Mouse (Mus musculus): ENCODE results near the gene Mterf4. TPM values are rescaled to one million over a fixed set of nuclear protein-coding genes. Genes with fewer than 3 reads are reported as not detected.

Gene Mterf4
- total and polyA plus RNA-seq, 3 experiments = 33.9 to 34.6 TPM; not detected in 1

DNA sequence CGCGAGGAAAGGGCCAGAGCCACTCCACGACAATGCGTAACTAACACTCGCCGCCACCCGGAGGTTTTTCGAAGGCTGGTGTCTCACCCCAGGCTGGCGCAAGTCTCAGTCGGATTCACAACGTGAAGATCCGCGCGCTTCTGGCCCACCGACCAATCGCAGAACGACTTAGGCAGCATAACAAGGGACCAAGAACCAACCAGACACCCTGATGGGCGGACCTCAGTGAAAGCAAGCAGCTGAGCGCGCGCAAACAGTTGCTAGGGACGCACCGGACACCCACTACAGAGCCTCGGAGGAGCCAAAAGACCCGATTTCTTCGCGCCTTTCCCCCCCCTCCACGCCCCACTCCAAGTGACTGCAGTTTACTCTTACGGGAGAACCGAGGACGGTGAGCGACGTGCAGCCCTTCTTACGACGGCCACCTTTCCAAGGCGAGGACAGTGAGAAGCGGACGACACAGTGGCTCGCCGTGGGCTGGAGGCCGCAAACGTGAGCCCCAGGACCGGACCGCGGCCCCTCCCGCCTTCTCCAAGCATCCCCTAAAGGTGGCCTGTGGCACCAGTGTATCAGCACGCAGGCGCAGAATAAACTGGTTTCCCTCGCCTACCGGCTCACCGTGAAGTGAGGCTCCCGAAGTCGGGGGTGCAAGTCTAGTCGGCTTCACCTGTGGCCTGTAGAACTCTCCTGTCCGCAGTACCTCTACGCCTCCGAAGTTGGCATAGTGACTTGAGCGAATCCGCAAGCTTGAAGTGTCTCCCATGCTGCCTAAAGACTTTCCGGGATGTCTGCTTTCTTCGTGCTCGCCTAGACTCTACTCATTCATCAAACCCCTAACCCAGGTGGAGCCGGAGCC, 37.2 kb upstream of the Mterf4 start, which contains the start of the genes Ppp1r7 and Pask:
Gene Ppp1r7 (plus strand): TSS at position 207 of the 856 bp plus-strand sequence.
Gene Pask (minus strand): TSS at position 835 of the 856 bp plus-strand sequence.
- H3K9ac ChIP-seq (ENCODE audit: control insufficient read depth, low read depth, low read length, poor library complexity, severe bottlenecking) = peak within 1 kb of the TSS; percentile 89
- peaks cover 6 to 14% of the 10 kb centered on the region in 2 experiments; a peak in 3 of 4 replicates for H3K4me1 ChIP-seq (ENCODE audit: control insufficient read depth in 1 of 2, insufficient read depth in 2 of 2, low read length in 2 of 2)
- peak; percentile 100 for DNase-seq (ENCODE audit: low read depth, low spot score)
- peak within 1 kb of the TSS; percentile 74 to 84 for H3K4me3 ChIP-seq (ENCODE audit: control insufficient read depth in 1 of 2, insufficient read depth in 1 of 2, low read depth in 2 of 2, low read length in 2 of 2)
- H3K27ac ChIP-seq (ENCODE audit: control insufficient read depth, low read depth, low read length) = peak within 1 kb of the TSS; percentile 72
- TF ChIP-seq CHD2 (IDR thresholded peaks at IDR 0.05; ENCODE audit: low read length) (no peak), MYB (IDR thresholded peaks at IDR 0.05; ENCODE audit: low read depth, low read length) (no peak), HCFC1 (IDR thresholded peaks at IDR 0.05; ENCODE audit: low read depth, low read length) (peak; percentile 92), MYC (IDR thresholded peaks at IDR 0.05; ENCODE audit: low read depth, low read length) (0 out of 2 replicates have a peak, but pooled peaks have one; percentile 20), NRF1 (IDR thresholded peaks at IDR 0.05; ENCODE audit: insufficient read depth, low read depth, low read length, poor library complexity, severe bottlenecking) (peak; percentile 65), TBP (IDR thresholded peaks at IDR 0.05; ENCODE audit: low read depth, low read length) (peak; percentile 66), MXI1 (IDR thresholded peaks at IDR 0.05; ENCODE audit: low read depth, low read length) (peak; percentile 97), KAT2A (conservative IDR thresholded peaks at IDR 0.05; ENCODE audit: low read depth, low read length) (peak; percentile 56; the same call in 1 of the 2 replicates), TCF12 (IDR thresholded peaks at IDR 0.05; ENCODE audit: low read depth, low read length) (peak; percentile 25; the same call in 1 of the 2 replicates), MAX (IDR thresholded peaks at IDR 0.05; ENCODE audit: low read length) (peak; percentile 70), SIN3A (IDR thresholded peaks at IDR 0.05; ENCODE audit: low read length) (peak; percentile 100), NELFE (IDR thresholded peaks at IDR 0.05; ENCODE audit: low read depth, low read length) (peak; percentile 60; the same call in 1 of the 2 replicates), POLR2A (IDR thresholded peaks at IDR 0.05; ENCODE audit: control insufficient read depth in 1 of 2, insufficient read depth in 1 of 2, low read depth in 1 of 2, low read length in 2 of 2, poor library complexity in 1 of 2) (peak; percentile 47 to 59; a peak in 2 of 4 replicates), EP300 (IDR thresholded peaks at IDR 0.05; ENCODE audit: low read depth in 1 of 2, low read length in 2 of 2) (no peak), CTCF (IDR thresholded peaks at IDR 0.05 in 2 of 3, conservative IDR thresholded peaks at IDR 0.05 in 1 of 3; ENCODE audit: control insufficient read depth in 1 of 3, insufficient read depth in 1 of 3, low read depth in 2 of 3, low read length in 3 of 3, poor library complexity in 1 of 3, severe bottlenecking in 1 of 3) (no peak), ETS1 (IDR thresholded peaks at IDR 0.05; ENCODE audit: low read depth, low read length) (peak; percentile 55; the same call in 1 of the 2 replicates), ZMIZ1 (IDR thresholded peaks at IDR 0.05; ENCODE audit: low read depth, low read length) (0 out of 2 replicates have a peak, but pooled peaks have one; percentile 44), ELF1 (IDR thresholded peaks at IDR 0.05; ENCODE audit: low read depth, low read length) (peak; percentile 61; the same call in 1 of the 2 replicates), MAZ (IDR thresholded peaks at IDR 0.05; ENCODE audit: low read depth, low read length) (peak; percentile 90), UBTF (IDR thresholded peaks at IDR 0.05; ENCODE audit: borderline replicate concordance, insufficient read depth, low read depth, low read length) (no peak), E2F4 (IDR thresholded peaks at IDR 0.05; ENCODE audit: borderline replicate concordance, low read depth, low read length) (peak; percentile 99)
- peaks cover 7 to 22% of the 10 kb centered on the region in 2 experiments for H3K36me3 ChIP-seq (ENCODE audit: control insufficient read depth in 1 of 2, insufficient read depth in 2 of 2, low read length in 2 of 2)
- H3K79me2 ChIP-seq (ENCODE audit: control insufficient read depth, insufficient read depth, low read length, poor library complexity) = peaks cover 35% of the 10 kb centered on the region
- H3K27me3 ChIP-seq (ENCODE audit: control insufficient read depth in 1 of 2, insufficient read depth in 2 of 2, low read length in 2 of 2) = no peaks in the 10 kb centered on the region
- H3K9me3 ChIP-seq (replicated peaks; ENCODE audit: insufficient read depth, low read length) = no peaks in the 10 kb centered on the region
